Mouse (Mus musculus) adrenal gland, postnatal 25 days (tissue): ENCODE data around the gene Rhebl1. TPM values are rescaled to one million over a fixed set of nuclear protein-coding genes. Genes with fewer than 3 reads are reported as not detected.

Experiments
- DNase-seq: peaks from one replicate; pipeline ENCODE4 v3.0.0; 2021; ENCODE audit warnings: mixed read lengths
- total RNA-seq: library from RNA; stranded (reverse); gene quantifications from 2 replicates; pipeline ENCODE4 v1.2.3, GENCODE M21; 2021

Gene Rhebl1
- total RNA-seq, 1 experiment from 2014 or later, result 4.4 TPM

DNA sequence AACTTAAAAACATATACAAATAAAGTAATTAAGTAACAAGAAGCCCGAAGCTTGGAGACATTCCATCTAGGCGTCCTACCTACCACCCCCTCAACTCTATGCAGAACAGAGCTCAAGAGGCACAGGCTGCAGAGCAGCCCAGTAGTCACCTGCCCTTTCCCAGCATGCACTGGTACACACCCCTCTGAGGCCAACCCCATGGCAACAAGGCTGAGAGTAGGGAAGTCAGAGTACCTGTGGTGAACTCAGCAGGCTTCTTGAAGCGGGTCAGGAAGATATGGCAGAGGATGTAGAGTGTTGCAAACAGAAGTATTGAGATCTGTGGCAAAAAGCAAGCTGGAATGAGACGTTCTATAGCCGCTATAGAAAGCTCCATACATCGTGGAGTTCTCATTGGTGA is 20.6 kb upstream of the Rhebl1 start:
- no peak for DNase-seq

DNA sequence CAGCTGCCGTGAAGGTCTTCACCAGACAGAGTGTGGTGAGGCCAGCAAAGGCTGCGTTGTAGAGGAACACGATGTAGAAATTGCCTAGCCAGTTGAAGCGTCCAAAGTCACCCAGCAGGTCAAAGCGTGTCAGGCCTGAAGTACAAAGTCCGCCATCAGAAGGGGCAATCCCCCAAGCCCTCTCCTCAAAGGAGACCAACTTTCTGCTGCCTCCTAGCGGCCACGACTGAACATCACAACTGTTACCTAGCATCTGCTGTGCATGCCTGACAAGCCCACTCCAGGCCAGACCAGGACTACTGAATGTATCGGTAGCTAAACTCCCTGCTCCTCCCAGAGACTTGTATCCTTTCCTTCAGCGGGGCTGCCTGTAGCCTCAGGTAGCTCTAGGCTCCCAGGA is 10.4 kb upstream of the Rhebl1 start:
- DNase-seq, result no peak

DNA sequence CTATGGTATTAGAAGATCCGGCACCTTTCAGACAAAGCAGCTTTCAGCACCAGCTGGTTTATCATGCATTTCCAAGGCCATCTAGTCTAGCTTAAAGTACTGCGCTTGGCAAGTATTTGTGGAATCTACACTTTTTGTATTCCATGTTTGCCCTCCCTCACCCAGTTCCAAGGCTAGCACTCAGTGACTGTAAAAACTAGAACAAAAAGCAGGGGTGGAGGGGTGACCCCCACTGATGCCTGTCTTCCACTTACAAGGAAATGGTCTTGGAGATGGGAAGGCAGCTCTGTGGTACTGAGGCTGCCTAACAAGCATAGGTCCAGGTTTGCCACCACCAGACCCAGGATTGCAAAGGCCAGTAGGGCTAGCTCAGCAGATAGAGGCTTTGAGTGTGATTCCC is 8.3 kb upstream of the Rhebl1 start:
- no peak for DNase-seq

DNA sequence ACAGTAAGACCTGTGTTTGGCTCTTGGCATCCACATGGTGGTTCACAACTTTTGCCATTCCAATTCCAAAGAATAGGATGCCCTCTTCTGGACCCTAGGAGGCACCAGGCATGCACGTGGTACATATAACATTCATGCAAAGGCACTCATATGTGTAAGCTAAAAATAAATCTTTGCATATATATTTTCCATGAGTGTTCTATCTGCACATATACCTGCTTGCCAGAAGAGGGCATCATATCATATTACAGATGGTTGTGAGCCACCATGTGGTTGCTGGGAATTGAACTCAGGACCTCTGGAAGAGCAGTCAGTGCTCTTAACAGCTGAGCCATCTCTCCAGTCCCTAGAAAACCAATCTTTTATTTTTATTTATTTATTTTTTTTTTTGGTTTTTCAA is 7.2 kb upstream of the Rhebl1 start:
- no peak for DNase-seq

DNA sequence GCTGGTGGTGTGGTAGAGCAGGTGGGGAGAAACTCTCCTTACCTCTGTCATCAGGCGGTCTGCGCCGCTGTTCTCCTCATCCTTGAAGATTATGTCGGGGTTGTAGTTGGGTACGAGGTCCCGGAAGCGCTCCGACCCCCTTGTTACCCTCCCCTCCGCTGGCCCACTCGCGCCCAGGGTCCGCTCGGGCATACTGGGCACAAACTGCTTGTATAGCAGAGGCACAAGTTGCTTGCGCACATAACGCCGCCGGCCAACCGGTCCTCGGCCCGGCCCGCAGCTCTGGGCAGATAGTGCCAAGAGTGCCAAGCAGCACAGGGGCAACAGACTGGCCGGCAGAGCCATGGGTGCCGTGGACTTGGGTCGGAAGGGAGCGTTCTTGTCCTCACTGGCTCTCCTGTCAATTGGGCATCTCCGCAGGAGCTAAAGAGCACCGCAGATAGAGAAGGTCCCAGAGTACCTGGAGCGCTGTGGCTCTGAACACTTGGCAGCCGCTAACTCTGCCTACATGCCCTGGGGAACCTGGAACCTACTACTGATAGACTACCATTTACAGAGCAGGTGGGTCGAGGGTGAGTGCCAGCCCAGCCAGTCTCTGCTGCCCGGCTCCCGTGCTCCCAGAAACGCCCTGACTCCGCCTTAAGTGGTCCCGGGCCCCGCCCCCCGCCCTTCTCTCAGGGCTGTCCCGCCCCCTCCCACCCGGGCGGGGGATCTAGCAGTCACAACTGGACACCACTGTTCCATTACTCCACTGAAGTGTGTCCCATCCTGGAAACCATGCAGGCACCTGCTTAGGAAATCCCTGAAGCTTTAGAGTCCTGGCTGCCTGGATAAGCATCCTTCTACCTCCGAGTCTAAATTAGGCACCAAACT is 3.8 kb upstream of the Rhebl1 start, which contains the start of gene Dhh:
TSS of gene Dhh (minus strand) at position 613 of the 873 bp plus-strand sequence.
- peak; percentile 46 for DNase-seq

GRCm38 (mm10) chr15:98897495-98897894 is 3.2 kb upstream of the Rhebl1 start:
- DNase-seq, result peak; percentile 33

GRCm38 (mm10) chr15:98895635-98896589 is 1.6 kb upstream of the Rhebl1 start:
- peak; percentile 67 for DNase-seq

- peak; percentile 29 for DNase-seq
Observed at GRCm38 (mm10) chr15:98894746-98895634, 650 bp upstream of the Rhebl1 start.

GRCm38 (mm10) chr15:98893036-98893435 is 1.3 kb downstream of the Rhebl1 start:
- no peak for DNase-seq

DNA sequence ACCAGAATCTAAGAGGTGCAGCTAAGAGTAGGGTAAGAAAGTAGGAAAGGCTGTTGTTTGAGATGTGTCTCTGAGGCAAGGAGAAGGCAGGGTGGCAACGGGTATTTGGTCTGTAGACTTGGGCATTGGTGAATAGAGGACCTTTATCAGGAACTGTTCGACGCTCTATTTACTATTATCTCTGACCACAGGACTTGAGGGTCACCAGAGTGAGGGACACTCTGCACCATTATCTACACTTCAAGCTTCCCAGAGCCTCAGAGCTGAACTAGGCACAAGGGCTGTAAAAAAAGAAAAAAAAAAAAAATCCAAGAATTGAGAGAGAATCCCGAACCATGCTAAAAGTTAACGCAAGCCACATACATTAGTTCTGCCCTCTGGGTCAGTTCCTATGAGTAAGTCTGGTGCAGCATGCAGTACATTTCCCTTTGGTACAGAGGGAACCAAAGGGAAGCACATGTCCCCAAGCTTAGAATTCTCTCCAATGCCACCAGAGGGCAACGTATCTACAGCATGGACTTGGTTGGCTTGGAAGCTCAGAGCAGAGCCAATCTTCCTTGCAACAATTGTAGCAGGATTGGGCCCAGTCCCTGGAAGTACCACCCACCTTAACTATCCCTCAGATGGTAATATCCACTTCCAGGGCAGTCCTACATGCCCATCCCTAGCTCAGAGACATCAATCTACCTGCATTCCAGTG is 2.3 kb downstream of the Rhebl1 start:
- DNase-seq, result peak; percentile 36

- DNase-seq, result no peak
Observed at GRCm38 (mm10) chr15:98891198-98891742, 3.1 kb downstream of the Rhebl1 start.

DNA sequence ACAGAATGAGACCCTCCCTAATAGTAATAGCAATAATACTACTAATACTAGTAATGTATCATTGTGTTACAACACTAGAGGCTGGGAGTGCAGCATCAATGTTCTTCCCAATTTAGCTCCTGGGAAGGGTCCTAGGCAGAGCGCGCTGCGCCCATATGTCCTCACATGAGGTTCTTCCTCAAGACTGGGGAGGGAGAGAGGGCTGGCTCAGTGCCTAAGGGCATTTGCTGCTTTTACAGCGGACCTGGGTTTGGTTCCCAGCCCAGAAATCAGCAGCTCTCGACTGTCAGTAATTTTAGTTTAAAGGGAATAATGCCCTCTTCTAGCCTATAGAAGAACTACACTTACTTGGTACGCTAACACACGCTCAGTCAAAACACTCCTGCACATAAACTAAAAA is 6.8 kb downstream of the Rhebl1 start:
- DNase-seq, result no peak

DNA sequence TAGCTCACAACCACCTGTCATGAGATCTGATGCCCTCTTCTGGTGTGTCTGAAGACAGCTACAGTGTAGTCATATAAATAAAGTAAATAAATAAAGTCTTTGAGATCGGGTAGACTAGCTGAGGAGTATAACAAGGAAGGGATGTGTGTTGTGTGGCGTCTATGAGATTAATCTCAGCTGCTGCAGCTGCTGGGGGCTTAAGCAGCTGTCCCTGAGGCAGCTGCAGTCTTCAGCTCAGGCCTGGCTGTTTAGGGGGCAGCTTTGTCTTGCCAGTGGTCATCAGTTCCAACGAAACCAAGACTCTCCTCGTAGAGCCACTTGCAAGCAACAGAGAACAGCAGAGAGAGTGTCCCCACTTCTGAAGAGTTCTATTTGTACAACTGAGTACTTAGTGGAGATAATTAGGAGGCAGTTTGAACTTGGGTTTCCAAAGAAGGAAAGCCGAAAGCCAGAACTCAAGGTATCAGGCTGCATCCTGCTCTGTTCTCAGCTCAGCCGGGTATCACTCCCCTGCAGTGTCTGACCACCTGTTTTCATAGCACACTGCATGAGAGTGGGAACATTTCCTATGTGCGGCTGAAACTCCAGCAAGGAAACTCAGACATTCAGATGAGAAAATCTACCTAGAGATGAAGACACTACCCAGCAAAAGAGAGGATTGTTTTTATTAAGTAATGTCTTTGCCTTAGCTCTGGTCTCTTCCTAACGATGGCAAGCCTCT is 7.5 kb downstream of the Rhebl1 start:
- DNase-seq, result no peak

DNA sequence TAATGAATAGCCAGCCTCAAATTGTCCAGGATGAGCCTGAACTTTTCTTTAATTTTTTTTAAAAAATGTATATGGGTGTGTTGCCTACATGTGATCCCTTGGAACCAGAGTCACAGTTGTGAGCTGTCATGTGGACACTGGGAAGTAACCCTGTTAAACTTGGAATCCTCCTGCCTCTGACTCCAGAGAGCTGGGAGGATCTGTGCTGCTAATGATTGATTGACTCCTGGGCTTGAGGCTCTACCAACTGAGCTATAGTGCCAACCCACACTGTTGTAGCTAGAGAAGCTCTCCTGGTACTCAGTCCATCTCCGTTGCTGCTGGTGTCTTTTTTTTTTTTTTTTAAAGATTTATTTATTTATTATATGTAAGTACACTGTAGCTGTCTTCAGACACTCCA is 10.2 kb downstream of the Rhebl1 start:
- DNase-seq, result no peak

GRCm38 (mm10) chr15:98883661-98884060 is 10.7 kb downstream of the Rhebl1 start:
- no peak for DNase-seq

- no peak for DNase-seq
Observed at GRCm38 (mm10) chr15:98881656-98882008, 12.7 kb downstream of the Rhebl1 start.

DNA sequence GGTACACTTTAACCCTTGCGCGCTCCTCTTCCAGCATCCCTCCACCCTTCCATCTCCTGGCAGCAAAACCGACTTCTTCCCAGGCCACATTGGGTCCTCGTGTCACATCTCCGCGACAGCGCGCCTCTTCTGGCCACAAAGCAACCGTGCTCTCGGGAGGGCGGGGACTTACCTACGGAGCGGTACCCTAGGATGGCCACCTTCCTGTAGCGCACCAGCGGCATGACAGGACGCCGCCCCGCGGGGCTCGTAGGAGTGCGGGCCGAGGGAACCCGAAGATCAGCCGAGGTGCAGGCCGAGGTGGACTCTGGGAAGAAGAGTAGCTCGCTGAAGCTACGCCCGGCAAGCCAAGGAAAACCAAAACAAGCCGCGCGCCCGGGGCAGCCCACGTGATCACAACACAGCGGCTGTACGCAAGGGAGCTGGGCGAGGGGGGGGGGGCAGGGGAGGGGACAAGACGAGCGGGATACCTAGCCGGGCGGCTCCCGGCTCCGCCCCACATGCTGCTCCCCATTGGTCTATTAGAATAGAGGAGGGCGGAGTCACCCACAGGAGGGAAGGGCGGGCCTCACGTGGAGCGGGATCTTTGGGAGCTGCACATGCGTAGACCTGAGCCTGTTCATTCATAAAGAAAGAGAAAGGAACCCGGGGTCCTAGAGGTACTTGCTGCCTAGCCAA is 13.2 kb downstream of the Rhebl1 start:
- peak; percentile 89 for DNase-seq

DNA sequence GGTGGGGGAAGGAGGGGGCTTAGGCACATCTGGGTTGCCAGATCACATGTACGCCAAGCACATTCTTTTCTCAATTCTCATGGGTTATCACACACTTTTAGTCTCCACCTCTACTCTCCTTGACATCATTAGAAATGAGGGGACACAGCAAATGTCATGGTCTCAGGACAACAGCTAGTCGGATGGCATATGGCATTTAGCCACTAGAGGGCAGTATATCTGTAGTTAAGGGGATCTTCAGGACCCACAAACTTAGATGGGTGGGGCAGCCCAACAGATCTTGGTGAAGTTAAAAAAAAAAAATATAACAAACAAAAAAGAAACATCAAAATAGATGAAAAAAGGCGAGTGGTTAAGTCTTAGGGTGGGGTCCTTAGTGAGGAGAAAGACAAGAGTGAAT is 17.0 kb downstream of the Rhebl1 start:
- no peak for DNase-seq
